Mouse (Mus musculus) forebrain, embryonic 16.5 days (tissue): ENCODE measurements around the gene Kars. TPM values are rescaled to one million over a fixed set of nuclear protein-coding genes. Genes with fewer than 3 reads are reported as not detected.

ENCODE experiments used
- ATAC-seq: fragments of 200-750 bp; cut with Nextera tagmentation; 2 replicates; pipeline ENCODE4 v1.8.0; 2017; ENCODE audit warnings: mild to moderate bottlenecking, moderate library complexity
- H3K27ac ChIP-seq: fragments of 300-500 bp; sonication (generic); 2 replicates; pipeline ENCODE4 v1.5.1; 2014; ENCODE audit warnings: low read length, control low read depth
- H3K27me3 ChIP-seq: fragments of 300-500 bp; sonication (generic); replicated peaks from 2 replicates; pipeline ENCODE4 v1.6.1; 2014; ENCODE audit warnings: low read length; ENCODE audit not compliant: control insufficient read depth, insufficient read depth
- H3K36me3 ChIP-seq: fragments of 300-500 bp; sonication (generic); 2 replicates; pipeline ENCODE4 v1.6.1; 2014; ENCODE audit not compliant: control insufficient read depth, insufficient read depth
- H3K4me1 ChIP-seq: fragments of 300-500 bp; sonication (generic); replicated peaks from 2 replicates; pipeline ENCODE4 v1.6.1; 2014; ENCODE audit warnings: low read length; ENCODE audit not compliant: control insufficient read depth, insufficient read depth
- H3K4me2 ChIP-seq: fragments of 300-500 bp; sonication (generic); 2 replicates; pipeline ENCODE4 v1.6.1; 2014; ENCODE audit warnings: mild to moderate bottlenecking, low read length, control low read depth
- H3K4me3 ChIP-seq: fragments of 300-500 bp; sonication (generic); replicated peaks from 2 replicates; pipeline ENCODE4 v1.5.1; 2014; ENCODE audit warnings: mild to moderate bottlenecking, low read length, control low read depth
- H3K9ac ChIP-seq: fragments of 300-500 bp; sonication (generic); replicated peaks from 2 replicates; pipeline ENCODE4 v1.6.1; 2014; ENCODE audit warnings: low read depth, low read length, control low read depth
- H3K9me3 ChIP-seq: fragments of 300-500 bp; sonication (generic); 2 replicates; pipeline ENCODE4 v1.6.1; 2016; ENCODE audit warnings: low read length; ENCODE audit not compliant: control insufficient read depth
- WGBS: fragments of 180-500 bp; shearing (Covaris S2); extraction: QIAGEN DNeasy Blood & Tissue Kit; methylation state at CpG from one replicate; pipeline ENCODE4 v1.1.7; 2014; 5-methylcytosine and 5-hydroxymethylcytosine counted together
- polyA plus RNA-seq: library from polyadenylated mRNA; unstranded; fragments of >200 nt; fragmentation: Nextera tagmentation; extraction: Ambion mirVana; gene quantifications from 2 replicates; pipeline ENCODE4 v1.2.1, GENCODE M21; 2015

Kars gene
- polyA plus RNA-seq, 1 experiment from 2014 or later = 171 TPM

DNA sequence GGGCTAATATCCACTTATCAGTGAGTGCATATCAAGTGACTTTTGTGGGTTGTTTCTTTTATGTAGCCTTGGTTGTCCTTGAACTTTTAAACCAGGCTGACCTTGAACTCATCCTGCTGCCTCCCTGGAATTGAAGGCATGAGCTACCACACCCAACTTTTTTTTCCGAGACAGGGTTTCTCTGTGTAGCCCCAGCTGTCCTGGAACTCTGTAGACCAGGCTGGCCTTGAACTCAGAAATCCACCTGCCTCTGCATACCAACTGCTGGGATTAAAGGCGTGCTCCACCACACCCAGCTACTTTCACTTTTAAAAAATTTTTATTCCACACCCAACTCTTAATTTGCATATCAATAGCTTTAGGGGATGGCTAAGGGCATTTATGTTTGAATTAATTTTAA is 67.6 kb downstream of the Kars start:
- H3K27me3 ChIP-seq = no peaks in the 10 kb centered on the region
- H3K4me3 ChIP-seq = no peak overlapping the region
- H3K9me3 ChIP-seq = no peaks in the 10 kb centered on the region
- H3K36me3 ChIP-seq = peaks cover 21% of the 10 kb centered on the region
- no peak overlapping the region for H3K4me2 ChIP-seq
- WGBS = 94% methylated on average over 2 of the region's 2 CpGs
- peaks cover 17% of the 10 kb centered on the region for H3K4me1 ChIP-seq
- ATAC-seq = no peak
- no peak overlapping the region for H3K9ac ChIP-seq
- H3K27ac ChIP-seq = no peak overlapping the region

Other genes starting within 250 kb of the Kars start
- 175 and 190 TPM in 2 replicates for gene Cfdp1, start 157.0 kb downstream of the Kars start, polyA plus RNA-seq
- 3.6 and 3.8 TPM in 2 replicates for gene Tmem170, start 134.6 kb downstream of the Kars start, polyA plus RNA-seq
- 2.3 and 2.6 TPM in 2 replicates for gene Chst5, start 100.9 kb downstream of the Kars start, polyA plus RNA-seq
- 14.1 and 14.3 TPM in 2 replicates for gene Tmem231, start 77.4 kb downstream of the Kars start, polyA plus RNA-seq
- 479 and 491 TPM in 2 replicates for gene Gabarapl2, start 70.6 kb downstream of the Kars start, polyA plus RNA-seq
- gene Adat1, start 19.0 kb downstream of the Kars start, polyA plus RNA-seq = 8.4 and 10.0 TPM in 2 replicates
- 57.0 and 64.6 TPM in 2 replicates for gene Terf2ip, start 75 bp upstream of the Kars start, polyA plus RNA-seq
- 0.85 TPM in 1 of 2 replicates, not detected in the other for gene Gm6793, start 3.7 kb upstream of the Kars start, polyA plus RNA-seq